ENCODE assay signal across 8 mouse cellular contexts in the genomic region with DNA sequence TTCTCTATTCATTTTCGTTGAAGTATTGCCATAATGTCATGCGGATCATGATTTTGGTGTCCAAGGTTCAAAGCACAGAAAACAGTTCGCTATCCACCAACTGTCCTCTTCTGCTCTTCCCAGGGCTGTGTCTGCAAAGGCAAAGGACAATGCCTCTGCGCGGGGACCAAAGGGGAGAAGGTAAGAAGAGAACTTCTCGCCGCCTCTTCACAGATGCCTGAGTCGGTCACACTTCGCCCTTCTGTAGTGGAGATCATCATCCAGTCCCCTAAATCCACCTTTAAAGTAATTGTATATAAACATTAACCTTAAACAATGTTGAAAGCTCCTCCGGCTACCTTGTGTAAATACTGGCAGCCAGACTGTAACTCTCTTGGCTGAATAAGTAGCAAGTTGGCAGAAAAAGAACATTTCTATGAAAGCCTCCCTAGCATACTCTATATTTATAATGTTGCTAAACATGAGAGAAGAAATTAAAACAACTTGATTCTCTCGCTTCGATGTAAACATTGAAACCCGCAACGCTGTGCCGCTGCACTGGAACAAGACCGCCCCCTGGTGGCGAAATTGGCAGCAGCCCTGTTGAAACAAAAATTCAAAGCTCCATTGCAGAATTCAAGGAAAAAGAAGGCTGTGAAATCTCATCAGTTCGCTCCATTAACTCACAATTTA. TPM values are rescaled to one million over a fixed set of nuclear protein-coding genes. Genes with fewer than 3 reads are reported as not detected.
DNase-seq lines count a peak whose midpoint lies in the region; ATAC-seq and TF ChIP-seq lines count a peak whose summit lies in the region.

No protein-coding gene starts in this region.

- H3K9me3 ChIP-seq in forebrain, embryonic 16.5 days (ENCODE audit: control insufficient read depth, low read length) = no peaks in the 10 kb centered on the region
- H3K9me3 ChIP-seq in hindbrain, embryonic 10.5 days = no peaks in the 10 kb centered on the region
- H3K9me3 ChIP-seq in lung, postnatal 0 days (ENCODE audit: low read length) = no peaks in the 10 kb centered on the region

- H3K4me1 ChIP-seq in forebrain, embryonic 16.5 days (replicated peaks; ENCODE audit: control insufficient read depth, insufficient read depth, low read length) = 0 out of 2 replicates have a peak, but pooled peaks cover 3% of the 10 kb centered on the region
- H3K4me1 ChIP-seq in hindbrain, embryonic 10.5 days (replicated peaks) = no peaks in the 10 kb centered on the region
- no peaks in the 10 kb centered on the region for H3K4me1 ChIP-seq in lung, postnatal 0 days (ENCODE audit: insufficient read depth, low read depth, low read length)

- no peaks in the 10 kb centered on the region for H3K27me3 ChIP-seq in forebrain, embryonic 16.5 days (replicated peaks; ENCODE audit: control insufficient read depth, insufficient read depth, low read length)
- no peaks in the 10 kb centered on the region for H3K27me3 ChIP-seq in hindbrain, embryonic 10.5 days (ENCODE audit: insufficient read depth, poor library complexity, severe bottlenecking)
- H3K27me3 ChIP-seq in lung, postnatal 0 days (replicated peaks; ENCODE audit: insufficient read depth, low read length) = no peaks in the 10 kb centered on the region

- DNase-seq in MEL-GATA-1-ER (ENCODE audit: extremely low read depth, low read depth) = peak; percentile 38
- DNase-seq in cerebellum, adult 11 months = peak; percentile 42
- DNase-seq in hindbrain, embryonic 10.5 days (ENCODE audit: low spot score) = peak; percentile 66
- DNase-seq in layer of hippocampus, postnatal 10 days (ENCODE audit: low spot score in 2 of 2) = peak; percentile 88
- peak; percentile 81 for DNase-seq in lung, postnatal 0 days (ENCODE audit: low spot score)
- peak; percentile 77 for DNase-seq in retina, postnatal 1 day
- peak; percentile 56 for DNase-seq in urinary bladder, postnatal 10 days (ENCODE audit: low spot score)

- no peak overlapping the region for H3K27ac ChIP-seq in forebrain, embryonic 16.5 days (ENCODE audit: low read length)
- no peak overlapping the region for H3K27ac ChIP-seq in hindbrain, embryonic 10.5 days
- H3K27ac ChIP-seq in lung, postnatal 0 days (ENCODE audit: low read length) = no peak overlapping the region

- peak overlapping the region; percentile 43 for H3K4me2 ChIP-seq in forebrain, embryonic 16.5 days (ENCODE audit: low read length)
- H3K4me2 ChIP-seq in lung, postnatal 0 days (replicated peaks; ENCODE audit: low read depth, low read length) = peak overlapping the region; percentile 51

- no peak overlapping the region for H3K9ac ChIP-seq in forebrain, embryonic 16.5 days (replicated peaks; ENCODE audit: low read depth, low read length)
- H3K9ac ChIP-seq in lung, postnatal 0 days (replicated peaks; ENCODE audit: low read depth) = 0 out of 2 replicates have a peak overlapping the region, but pooled peaks have one; percentile 16

- peak; percentile 96 for TF ChIP-seq CTCF in lung, postnatal 0 days (IDR thresholded peaks at IDR 0.05)

- H3K36me3 ChIP-seq in forebrain, embryonic 16.5 days (ENCODE audit: control insufficient read depth, insufficient read depth) = no peaks in the 10 kb centered on the region
- H3K36me3 ChIP-seq in hindbrain, embryonic 10.5 days = no peaks in the 10 kb centered on the region
- no peaks in the 10 kb centered on the region for H3K36me3 ChIP-seq in lung, postnatal 0 days (ENCODE audit: insufficient read depth, low read length)

- peak; percentile 64 for TF ChIP-seq EP300 in lung, postnatal 0 days (IDR thresholded peaks at IDR 0.05)

- peak overlapping the region; percentile 18; the same call in 1 of the 2 replicates for H3K4me3 ChIP-seq in forebrain, embryonic 16.5 days (replicated peaks; ENCODE audit: low read length)
- peak overlapping the region; percentile 40 for H3K4me3 ChIP-seq in hindbrain, embryonic 10.5 days
- H3K4me3 ChIP-seq in lung, postnatal 0 days (ENCODE audit: low read depth, low read length) = peak overlapping the region; percentile 29

- 40% methylated on average over 18 of the region's 18 CpGs for WGBS in forebrain, embryonic 16.5 days
- 39% methylated on average over 18 of the region's 18 CpGs for WGBS in hindbrain, embryonic 10.5 days
- 16% methylated on average over 18 of the region's 18 CpGs for WGBS in lung, postnatal 0 days

- ATAC-seq in forebrain, embryonic 16.5 days = peak; percentile 71
- peak; percentile 71 for ATAC-seq in lung, postnatal 0 days

RNA-seq across cellular contexts. Expression of a gene that starts 54.7 kb away (rescaled TPM):
- 0.24 and 0.51 TPM in 2 replicates for polyA plus RNA-seq in forebrain, embryonic 16.5 days (2015; fragmentation: Nextera tagmentation; extraction: Ambion mirVana)
- 0.10 and 0.18 TPM in 2 replicates for polyA plus RNA-seq in hindbrain, embryonic 10.5 days (2016; fragmentation: Nextera tagmentation; extraction: Ambion mirVana)
- under 1 TPM; 0.18 to 0.69 TPM for total RNA-seq in layer of hippocampus, postnatal 10 days (2021)
- 114 and 120 TPM in 2 replicates for polyA plus RNA-seq in lung, postnatal 0 days (2015; fragmentation: Nextera tagmentation; extraction: Ambion mirVana)

RNA-seq across cellular contexts. Expression of a gene that starts 54.8 kb away (rescaled TPM):
- polyA plus RNA-seq in forebrain, embryonic 16.5 days (2015; fragmentation: Nextera tagmentation; extraction: Ambion mirVana) = 0.25 and 0.29 TPM in 2 replicates
- polyA plus RNA-seq in hindbrain, embryonic 10.5 days (2016; fragmentation: Nextera tagmentation; extraction: Ambion mirVana) = 0.05 and 0.18 TPM in 2 replicates
- total RNA-seq in layer of hippocampus, postnatal 10 days (2021) = under 1 TPM; 0.65 to 0.89 TPM
- polyA plus RNA-seq in lung, postnatal 0 days (2015; fragmentation: Nextera tagmentation; extraction: Ambion mirVana) = 67.3 and 78.7 TPM in 2 replicates

Comparison
In these comparisons a context has a peak if more than half of its experiments do, and no peak if none do; other contexts are left out.
1. DNase-seq: peak in every context shown above with its lines; median percentile 88 in layer of hippocampus, postnatal 10 days; 81 in lung, postnatal 0 days; 77 in retina, postnatal 1 day; 66 in hindbrain, embryonic 10.5 days; 56 in urinary bladder, postnatal 10 days; 42 in cerebellum, adult 11 months; 38 in MEL-GATA-1-ER.
2. RNA of a gene that starts 54.7 kb away (polyA plus RNA-seq): 114 to 120 TPM in lung, postnatal 0 days; 0.24 to 0.51 TPM in forebrain, embryonic 16.5 days and 0.10 to 0.18 TPM in hindbrain, embryonic 10.5 days; every median in the first group is over 10 times any median in the second.
3. RNA of a gene that starts 54.8 kb away (polyA plus RNA-seq): 67.3 to 78.7 TPM in lung, postnatal 0 days; 0.25 to 0.29 TPM in forebrain, embryonic 16.5 days and 0.05 to 0.18 TPM in hindbrain, embryonic 10.5 days; every median in the first group is over 10 times any median in the second.
4. Peak in every context shown above with its lines, with median percentiles within 50 percentile points of each other: H3K4me3 ChIP-seq.